Mouse (Mus musculus) small intestine, adult 2 months (tissue): ENCODE measurements around the gene Cnot6l. TPM values are rescaled to one million over a fixed set of nuclear protein-coding genes. Genes with fewer than 3 reads are reported as not detected.

Experiments used
- H3K27ac ChIP-seq: fragments of 200-500 bp; 2 replicates; pipeline ENCODE4 v1.5.1; 2012; ENCODE audit warnings: low read depth, low read length, control low read depth, inconsistent platforms; ENCODE audit not compliant: insufficient read depth
- H3K27me3 ChIP-seq: fragments of 200-500 bp; 2 replicates; pipeline ENCODE4 v1.6.1; 2012; ENCODE audit warnings: mild to moderate bottlenecking, moderate library complexity, low read length, inconsistent platforms; ENCODE audit not compliant: control insufficient read depth, insufficient read depth
- H3K36me3 ChIP-seq: fragments of 200-500 bp; 2 replicates; pipeline ENCODE4 v1.6.1; 2012; ENCODE audit warnings: mild to moderate bottlenecking, low read length, control low read depth, inconsistent platforms; ENCODE audit not compliant: control insufficient read depth, insufficient read depth
- H3K4me1 ChIP-seq: fragments of 200-500 bp; 2 replicates; pipeline ENCODE4 v1.6.1; 2012; ENCODE audit warnings: low read length, inconsistent platforms, mixed read lengths; ENCODE audit not compliant: control insufficient read depth, insufficient read depth, insufficient read length
- H3K4me3 ChIP-seq: fragments of 200-500 bp; 2 replicates; pipeline ENCODE4 v1.5.1; 2012; ENCODE audit warnings: low read depth, mild to moderate bottlenecking, control low read depth, inconsistent platforms, low read length, moderate library complexity
- CTCF ChIP-seq: fragments of 200-500 bp; IDR thresholded peaks from 2 replicates; pipeline ENCODE4 v1.5.1; 2012; ENCODE audit warnings: low read depth, mild to moderate bottlenecking, control low read depth, inconsistent platforms, low read length, moderate library complexity, mixed read lengths; ENCODE audit not compliant: insufficient replicate concordance, insufficient read length; ENCODE audit errors: extremely low read depth
- POLR2A ChIP-seq: fragments of 200-500 bp; IDR thresholded peaks from 2 replicates; pipeline ENCODE4 v1.6.1; 2012; ENCODE audit warnings: low read depth, mild to moderate bottlenecking, control low read depth, inconsistent platforms, low read length, moderate library complexity
- WGBS: fragments of 180-500 bp; shearing (Covaris S2); methylation state at CpG from one replicate; pipeline ENCODE4 v1.1.7; 2018; 5-methylcytosine and 5-hydroxymethylcytosine counted together
- polyA plus RNA-seq: library from polyadenylated mRNA; depleted of rRNA; stranded (reverse); fragments of >200 nt; gene quantifications from 2 replicates; pipeline ENCODE4 v1.2.3, GENCODE M21; 2012

Gene Cnot6l
- polyA plus RNA-seq, 1 experiment: 3.0 TPM

DNA sequence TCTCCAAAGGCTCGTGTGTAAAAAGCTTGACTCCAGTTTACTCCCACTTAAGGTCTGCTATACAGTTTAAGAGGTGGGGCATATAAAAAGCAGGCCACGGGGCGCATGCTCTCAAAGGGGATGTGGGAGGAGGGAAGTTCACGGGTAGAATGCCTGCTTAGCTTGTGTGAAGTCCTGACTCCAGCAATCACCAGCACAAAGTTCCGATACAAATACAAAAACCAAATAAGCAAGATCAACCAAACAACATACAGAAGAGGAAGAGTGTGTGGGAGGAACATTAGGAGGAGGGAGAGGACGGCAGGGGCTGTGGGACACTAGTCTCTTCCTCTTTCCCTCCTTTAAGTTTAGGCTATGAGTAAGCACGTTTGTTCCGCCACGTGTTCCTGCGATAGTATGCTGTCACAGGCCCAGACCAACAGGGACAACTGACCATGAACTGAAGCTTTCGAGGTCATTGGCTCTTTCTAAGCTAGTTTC lies 12.9 kb upstream of the Cnot6l start:
- Histone ChIP-seq H3K27ac (no peak overlapping the region), H3K36me3 (no peaks in the 10 kb centered on the region), H3K4me3 (no peak overlapping the region), H3K4me1 (no peaks in the 10 kb centered on the region), H3K27me3 (no peaks in the 10 kb centered on the region)
- TF ChIP-seq POLR2A: no peak
- TF ChIP-seq CTCF: no peak
- 71% methylated on average over 11 of the region's 11 CpGs for WGBS

DNA sequence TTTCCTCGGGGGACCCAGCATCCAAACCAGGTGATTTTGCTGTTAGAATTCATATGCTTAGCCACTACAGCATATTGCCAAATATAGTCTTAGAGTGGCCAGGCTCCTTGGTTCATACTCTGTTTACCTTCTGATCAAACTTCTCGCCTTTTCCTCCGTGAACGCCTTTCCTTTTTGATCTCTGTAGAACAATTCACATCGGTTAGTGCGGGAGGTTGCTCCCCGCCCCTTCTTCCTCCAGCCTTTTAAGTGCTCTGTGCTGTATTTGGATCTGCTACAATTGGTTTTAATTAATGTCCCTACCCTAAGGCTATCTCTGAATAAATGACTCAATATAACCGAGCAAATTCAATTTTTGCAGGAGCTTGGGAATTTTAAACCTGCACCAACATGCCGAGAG lies 12.2 kb upstream of the Cnot6l start:
- Histone ChIP-seq H3K4me3 (no peak overlapping the region), H3K4me1 (no peaks in the 10 kb centered on the region), H3K27me3 (no peaks in the 10 kb centered on the region), H3K27ac (no peak overlapping the region; the same call in 1 of the 2 replicates), H3K36me3 (no peaks in the 10 kb centered on the region)
- TF ChIP-seq CTCF (no peak), POLR2A (no peak)
- 44% methylated on average over 9 of the region's 9 CpGs for WGBS

DNA sequence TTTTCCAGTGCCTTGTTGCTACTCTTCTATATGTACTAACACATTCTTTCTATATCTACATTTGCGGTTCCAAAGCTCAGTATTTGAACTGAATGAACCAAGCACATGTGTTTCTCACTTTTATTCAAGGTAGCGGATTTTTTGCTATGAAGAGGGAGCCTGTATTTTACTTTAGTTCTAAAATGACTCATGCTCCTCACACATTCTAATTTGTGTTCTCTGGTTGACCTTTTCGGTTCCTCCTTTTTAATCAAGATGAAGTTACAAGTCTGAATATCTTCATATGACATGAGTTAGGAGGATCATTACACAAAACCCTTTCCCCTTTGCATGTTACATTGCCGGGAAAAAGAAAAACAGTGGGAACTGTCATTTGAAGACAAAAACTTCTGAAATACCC lies 7.8 kb upstream of the Cnot6l start:
- no peak for TF ChIP-seq CTCF
- Histone ChIP-seq H3K27ac (no peak overlapping the region), H3K4me1 (no peaks in the 10 kb centered on the region), H3K36me3 (no peaks in the 10 kb centered on the region), H3K4me3 (no peak overlapping the region), H3K27me3 (no peaks in the 10 kb centered on the region)
- 89% methylated on average over 4 of the region's 4 CpGs for WGBS

DNA sequence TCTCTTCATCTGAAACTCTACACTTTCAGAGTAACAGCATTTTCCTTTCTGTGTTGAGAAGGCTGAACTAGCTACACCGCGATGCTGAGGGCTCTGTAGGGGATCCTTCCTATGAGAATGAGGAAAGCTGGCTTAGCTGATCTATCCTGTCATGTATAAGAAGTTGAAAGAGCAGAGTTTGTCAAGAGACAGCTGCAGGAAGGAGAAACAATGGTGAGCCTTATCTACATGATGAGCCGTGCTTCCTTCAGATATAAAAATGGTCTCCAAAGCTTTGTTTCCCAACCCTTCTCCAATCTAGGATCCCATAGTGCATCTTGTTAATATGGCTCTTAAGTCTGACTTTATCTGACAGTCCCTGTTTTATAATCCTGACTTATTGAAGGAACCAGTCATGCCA lies 6.5 kb upstream of the Cnot6l start:
- Histone ChIP-seq H3K27me3 (no peaks in the 10 kb centered on the region), H3K4me1 (no peaks in the 10 kb centered on the region), H3K27ac (no peak overlapping the region), H3K4me3 (no peak overlapping the region), H3K36me3 (no peaks in the 10 kb centered on the region)
- 70% methylated on average over 3 of the region's 3 CpGs for whole genome bisulfite sequencing
- TF ChIP-seq POLR2A (no peak), CTCF (no peak)

DNA sequence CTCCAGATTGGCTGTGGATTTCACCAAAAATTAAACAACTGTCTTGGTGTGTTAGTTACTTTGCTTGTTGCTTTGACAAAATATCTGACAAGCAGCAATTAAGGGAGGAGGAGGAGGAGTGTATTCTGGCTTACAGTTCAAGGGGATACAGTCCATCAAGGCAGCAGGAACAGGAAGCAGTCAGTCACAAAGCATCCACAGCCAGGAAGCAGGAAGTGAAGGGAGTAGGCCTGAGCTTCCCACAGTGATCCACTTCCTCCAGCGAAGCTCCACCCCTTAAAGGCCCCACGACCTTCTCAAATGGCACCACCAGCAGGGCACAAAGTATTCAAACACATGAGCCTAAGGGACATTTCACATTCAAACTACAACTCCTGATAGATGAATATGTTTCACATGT lies 2.8 kb upstream of the Cnot6l start:
- 87% methylated on average over 2 of the region's 2 CpGs for WGBS
- no peaks in the 10 kb centered on the region for H3K4me1 ChIP-seq

DNA sequence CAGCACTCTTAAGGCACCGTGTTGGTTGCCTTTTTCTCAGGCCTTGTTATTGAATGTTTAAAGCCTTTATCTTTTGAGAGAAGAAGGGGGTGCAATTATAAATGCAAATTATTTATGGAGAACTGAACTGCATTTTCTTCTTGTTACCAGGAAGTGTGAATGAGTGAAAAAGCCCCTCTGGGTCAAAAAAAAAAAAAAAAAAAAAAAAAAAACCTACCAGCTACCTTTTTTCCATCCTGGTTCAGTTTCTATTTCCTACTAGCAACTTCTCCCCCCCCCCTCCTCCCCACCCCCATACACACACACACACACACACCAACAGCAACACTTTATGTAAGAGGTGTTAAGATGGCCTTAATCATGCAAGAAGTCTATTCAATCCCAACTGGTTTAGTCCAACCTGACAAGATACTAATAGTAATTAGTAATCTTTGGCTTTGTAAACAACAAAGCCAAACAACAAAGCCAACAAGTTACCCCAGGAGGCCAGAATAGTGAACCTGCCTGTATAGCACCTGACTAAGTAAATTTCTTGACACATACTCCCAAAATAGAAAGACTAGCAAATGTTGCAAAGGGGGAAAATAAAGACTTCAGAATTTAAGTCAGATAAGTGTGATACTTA lies 463 bp downstream of the Cnot6l start:
- Histone ChIP-seq H3K36me3 (no peaks in the 10 kb centered on the region), H3K27me3 (no peaks in the 10 kb centered on the region), H3K27ac (peak overlapping the region; percentile 86), H3K4me3 (peak overlapping the region; percentile 95), H3K4me1 (no peaks in the 10 kb centered on the region)
- TF ChIP-seq POLR2A (no peak), CTCF (no peak)
- 0% methylated on average over 1 of the region's 1 CpGs for WGBS

More for the DNA sequence above, 2.8 kb upstream of the Cnot6l start:
- H3K27ac ChIP-seq: no peak overlapping the region
- no peaks in the 10 kb centered on the region for H3K36me3 ChIP-seq
- H3K27me3 ChIP-seq: no peaks in the 10 kb centered on the region
- H3K4me3 ChIP-seq: no peak overlapping the region
- TF ChIP-seq POLR2A (no peak), CTCF (no peak)

DNA sequence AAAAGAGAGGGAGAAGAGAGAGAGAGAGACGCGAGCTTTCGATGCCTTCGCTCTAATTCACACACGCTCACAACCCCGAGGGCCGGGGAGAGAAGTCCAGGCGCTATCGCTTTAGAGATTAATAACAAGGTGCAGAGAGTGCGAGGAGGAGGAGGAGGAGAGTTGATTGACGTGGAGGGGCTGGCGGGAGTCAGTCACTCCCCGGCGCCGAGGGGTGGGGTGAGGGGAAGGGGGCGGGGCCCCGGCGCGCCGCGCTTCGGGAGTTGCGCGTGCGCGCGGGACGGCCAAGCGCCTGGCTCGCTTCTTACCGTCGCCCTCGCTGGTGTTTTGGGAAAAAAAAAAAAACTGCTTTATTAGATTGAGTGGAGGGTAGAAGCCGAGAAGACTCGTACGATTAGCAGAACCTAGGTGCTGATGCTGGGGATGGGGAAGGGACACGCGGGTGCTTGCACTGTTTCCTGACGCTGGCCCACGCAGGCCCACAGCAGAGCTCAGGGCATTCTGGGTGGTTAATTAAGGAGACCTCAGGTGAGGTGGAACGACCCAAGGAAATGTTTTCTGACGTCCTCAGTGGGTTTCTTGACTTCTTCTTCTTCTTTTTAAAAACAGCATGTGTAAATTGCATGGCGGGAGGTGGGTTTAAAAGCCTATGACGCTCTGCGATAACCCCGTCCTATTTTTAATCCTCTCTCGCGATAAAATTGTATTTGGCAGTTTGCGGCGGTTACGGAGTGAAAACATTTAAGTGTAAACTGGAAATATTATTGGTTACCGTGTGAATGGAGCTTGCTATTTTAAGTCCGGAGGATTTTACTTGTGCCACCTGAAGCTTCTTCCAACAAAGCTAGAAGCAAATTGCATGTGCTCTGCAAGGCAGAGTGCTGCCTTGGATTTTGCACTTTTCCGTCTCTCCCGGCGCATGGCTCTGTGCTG lies 1.3 kb downstream of the Cnot6l start:
- Histone ChIP-seq H3K27ac (peak overlapping the region; percentile 99), H3K4me1 (no peaks in the 10 kb centered on the region), H3K36me3 (no peaks in the 10 kb centered on the region), H3K4me3 (peak overlapping the region; percentile 95), H3K27me3 (no peaks in the 10 kb centered on the region)
- TF ChIP-seq CTCF (no peak), POLR2A (peak; percentile 84)
- under 1% methylated on average over 56 of the region's 56 CpGs for WGBS
